Mouse (Mus musculus) T-helper 17 cell (primary cell): ENCODE results near the gene Wrap73.

Experiments
- in situ Hi-C, 2 experiments: fragments of 300-600 bp; cut with MboI, MseI; formaldehyde crosslinking; loops; 1 replicate in 1 of 2; 2 replicates in 1 of 2; pipeline ENCODE4 v1.15.1; 2025; ENCODE audit warnings: high pct_unique_total_duplicates in 2 of 2

The Wrap73 gene

DNA sequence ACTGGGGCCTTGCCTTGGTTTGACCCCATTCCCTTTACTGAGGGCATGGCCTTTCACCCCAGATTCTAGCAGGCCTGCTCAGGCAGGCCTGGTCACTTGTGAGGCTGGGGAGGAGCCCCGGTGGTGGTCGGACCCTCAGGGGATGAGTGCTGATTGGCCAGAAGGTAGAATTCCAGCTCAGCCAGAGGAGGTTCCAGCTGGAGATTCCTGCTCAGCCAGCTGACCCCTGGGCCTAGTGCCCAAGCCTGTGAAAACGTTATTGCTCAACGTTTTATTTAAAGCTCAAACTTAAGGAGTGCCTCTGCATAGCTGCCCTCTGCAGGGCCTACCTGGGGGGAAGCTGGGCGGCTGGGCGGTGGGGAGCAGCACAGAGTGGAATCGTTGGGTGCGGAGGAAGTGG lies 35.1 kb downstream of the Wrap73 start:
- in situ Hi-C loops, result loop anchor here in 1 of 2 experiments (10.0 kb wide), 1 partner anchor 1672 kb away; no protein-coding TSS in a partner anchor

- in situ Hi-C loops, result no loop called here
These were observed 38.8 kb downstream of the Wrap73 start for GRCm38 (mm10) chr4:154181001-154181400.

- in situ Hi-C loops, result no loop called here
These were observed 41.4 kb downstream of the Wrap73 start for GRCm38 (mm10) chr4:154183566-154183965.

- in situ Hi-C loops, result no loop called here
These were observed 42.8 kb downstream of the Wrap73 start for GRCm38 (mm10) chr4:154185001-154185400.

GRCm38 (mm10) chr4:154186002-154186537 lies 43.9 kb downstream of the Wrap73 start:
- in situ Hi-C loops, result no loop called here

DNA sequence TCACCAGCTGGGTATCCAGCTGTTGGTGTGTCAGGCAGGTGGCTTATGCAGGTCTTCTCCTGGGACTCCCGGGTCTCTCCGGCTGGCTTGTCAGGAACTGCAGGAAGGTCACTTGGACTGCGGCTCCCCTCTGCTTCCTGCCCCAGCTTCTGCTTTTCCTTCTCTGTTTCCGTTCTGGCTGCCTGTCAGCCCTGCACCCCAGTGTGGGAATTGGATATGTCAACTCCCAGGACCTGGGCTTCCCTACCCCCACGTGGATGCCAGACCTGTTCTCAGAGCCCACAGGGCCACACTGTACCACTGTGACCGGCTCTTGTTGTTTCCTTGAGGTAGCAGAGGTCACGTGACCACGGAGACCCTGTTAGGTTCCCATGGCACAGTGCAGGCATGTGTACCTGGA lies 46.8 kb downstream of the Wrap73 start:
- in situ Hi-C loops, result no loop called here

DNA sequence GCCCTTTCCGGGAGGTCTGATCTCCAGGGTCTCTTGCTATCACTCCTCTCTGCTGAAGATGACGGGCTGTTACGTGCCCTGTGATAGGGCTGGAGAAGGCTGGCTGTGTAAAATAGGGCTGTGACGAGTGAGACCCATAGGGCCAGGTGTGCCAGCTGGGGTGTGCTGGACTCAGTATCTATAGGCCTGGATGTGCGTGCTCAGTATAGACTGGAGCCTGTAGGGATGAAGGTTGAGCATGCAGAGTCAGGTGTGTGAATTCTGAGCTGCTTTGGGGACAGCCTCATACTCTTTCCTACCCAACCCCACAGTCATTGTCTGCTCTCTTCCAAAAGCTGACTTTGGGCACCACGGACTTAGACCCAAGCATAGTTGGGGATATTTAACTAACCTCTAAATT lies 55.8 kb downstream of the Wrap73 start:
- in situ Hi-C loops, result loop anchor here in 1 of 2 experiments (10.0 kb wide), 1 partner anchor 773 kb away; no protein-coding TSS in a partner anchor

DNA sequence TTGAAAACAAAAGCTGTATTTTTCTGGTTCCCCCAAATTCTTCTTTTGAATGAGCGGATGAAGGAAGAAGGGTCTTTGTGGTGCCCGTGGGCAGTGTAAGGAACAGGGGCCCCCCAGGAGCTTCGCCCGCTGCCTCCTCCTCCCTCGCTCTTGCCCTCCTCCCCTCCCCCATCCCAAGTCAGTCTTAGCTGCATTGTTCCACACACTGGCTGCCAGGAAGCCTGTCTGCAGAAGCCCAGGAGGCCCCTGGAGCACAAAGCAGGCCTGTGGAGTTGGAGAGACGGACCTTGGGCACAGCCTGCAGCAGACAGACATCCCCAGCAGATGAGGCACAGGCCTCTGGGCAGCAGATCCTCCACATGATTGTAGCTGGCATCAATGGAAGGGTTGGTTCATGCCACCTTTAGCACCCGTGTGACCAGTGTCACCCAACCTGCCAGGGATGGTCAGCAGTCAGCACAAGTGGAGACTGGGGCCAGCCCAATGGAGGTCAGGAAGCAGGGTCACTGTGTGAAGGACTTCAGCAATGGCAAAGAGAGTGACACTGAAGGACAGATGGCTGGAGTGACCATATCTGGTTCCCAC lies 56.3 kb downstream of the Wrap73 start:
- in situ Hi-C loops, result loop anchor here in 1 of 2 experiments (10.0 kb wide), 1 partner anchor 774 kb away; no protein-coding TSS in a partner anchor

- in situ Hi-C loops, result no loop called here
These were observed 59.3 kb downstream of the Wrap73 start for GRCm38 (mm10) chr4:154201511-154201910.

- in situ Hi-C loops, result no loop called here
These were observed 62.4 kb downstream of the Wrap73 start for GRCm38 (mm10) chr4:154204532-154204931.

DNA sequence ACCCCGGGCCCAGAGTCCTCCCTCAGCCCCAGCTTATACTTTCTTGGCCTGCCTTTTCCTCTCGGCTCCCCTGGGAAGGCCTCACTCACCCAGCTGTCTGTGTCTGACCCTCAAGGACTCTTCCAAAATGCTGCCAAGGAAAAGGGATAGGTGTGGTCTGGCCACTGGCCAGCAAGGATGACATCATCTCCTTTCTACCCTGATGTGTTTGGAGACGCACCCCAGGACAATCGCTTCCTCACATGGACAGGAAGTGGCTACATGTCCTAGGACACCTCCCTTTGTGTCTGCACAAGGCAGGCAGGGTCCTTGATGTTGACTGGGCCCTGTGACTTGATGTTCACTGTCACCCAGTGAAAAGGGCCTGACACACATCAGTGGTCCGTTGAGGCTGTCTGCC lies 63.2 kb downstream of the Wrap73 start:
- in situ Hi-C loops, result loop anchor here (5.0 kb wide), 3 partner anchors 38 to 153 kb away; no protein-coding TSS in a partner anchor

DNA sequence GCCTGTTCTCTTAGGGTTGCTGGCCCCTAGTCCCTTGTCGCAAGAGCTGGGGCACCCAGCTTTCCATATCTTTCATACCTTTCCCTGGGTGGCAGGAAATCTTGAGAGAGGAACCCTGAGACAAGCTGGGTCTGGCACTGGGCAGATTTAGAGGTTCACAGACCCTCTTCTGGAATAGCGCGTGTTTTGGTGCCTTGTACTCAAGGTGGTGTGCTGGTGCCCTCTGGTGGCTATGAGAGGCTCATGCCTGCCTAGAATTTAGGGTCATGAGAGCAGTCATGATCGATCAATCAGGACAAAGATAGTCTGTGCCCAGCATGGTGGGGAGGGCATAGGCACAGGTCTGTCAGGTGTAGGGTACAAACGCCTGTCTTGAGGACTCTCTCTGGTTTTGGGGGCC lies 65.1 kb downstream of the Wrap73 start:
- in situ Hi-C loops, result loop anchor here (5.0 kb wide), 3 partner anchors 40 to 155 kb away; no protein-coding TSS in a partner anchor

DNA sequence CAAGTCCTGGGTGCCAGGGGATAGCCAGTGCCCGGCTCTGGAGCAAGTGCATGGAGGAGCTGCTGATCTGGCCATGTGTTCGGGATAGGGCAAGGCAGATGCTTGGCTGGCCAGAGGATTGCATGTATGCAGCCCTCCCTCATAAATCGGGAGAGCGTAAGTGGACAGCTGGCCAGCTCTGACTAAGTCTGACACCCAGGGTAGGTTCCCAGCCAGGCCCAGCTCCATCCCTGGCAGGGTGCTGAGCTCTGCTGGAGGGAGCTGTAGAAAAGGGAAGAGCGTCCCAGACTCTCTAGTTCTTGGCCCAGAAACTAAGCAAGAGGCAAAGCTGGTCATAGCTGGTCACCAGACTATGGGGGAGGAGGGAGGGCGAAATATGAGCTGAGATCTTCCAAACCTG lies 66.9 kb downstream of the Wrap73 start:
- in situ Hi-C loops, result loop anchor here (5.0 kb wide), 3 partner anchors 42 to 157 kb away; no protein-coding TSS in a partner anchor

GRCm38 (mm10) chr4:154209825-154210224 lies 67.7 kb downstream of the Wrap73 start:
- in situ Hi-C loops, result loop anchor here (5.0 kb wide), 3 partner anchors 43 to 158 kb away; no protein-coding TSS in a partner anchor

- in situ Hi-C loops, result no loop called here
These were observed 69.3 kb downstream of the Wrap73 start for GRCm38 (mm10) chr4:154211459-154211858.

DNA sequence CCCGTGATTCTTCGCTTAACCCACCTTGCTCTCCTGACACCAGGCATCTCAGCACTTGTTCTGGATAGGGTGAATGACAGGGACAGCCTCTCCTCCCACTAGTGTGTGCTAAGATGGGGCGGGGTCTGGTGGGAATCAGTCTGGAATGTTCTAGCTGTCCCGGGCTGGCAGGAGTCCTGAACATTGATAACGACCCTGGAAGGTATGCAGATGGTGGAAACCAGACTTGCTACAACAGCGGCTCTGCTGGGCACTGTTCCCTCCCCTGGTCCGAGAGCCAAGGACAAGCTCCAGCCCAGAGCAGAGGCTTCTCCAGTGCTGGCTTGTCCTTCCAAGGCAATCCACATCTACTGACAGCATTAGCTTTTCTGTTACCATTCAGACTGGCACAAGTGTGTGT lies 71.4 kb downstream of the Wrap73 start:
- in situ Hi-C loops, result no loop called here

- in situ Hi-C loops, result no loop called here
These were observed 71.9 kb downstream of the Wrap73 start for GRCm38 (mm10) chr4:154214075-154214474.
